27 mouse cellular contexts compared by ENCODE assay signal in genomic region chr15:36941741-36942140, GRCm38 (mm10).
DNase-seq lines count a peak whose midpoint lies in the region; ATAC-seq and TF ChIP-seq lines count a peak whose summit lies in the region.
"Had no signal": no experiment of that assay in that cellular context is flagged by ENCODE, and none has a peak within 500 bp of the region (broad histone marks: within the 10 kb centered on the region; RNA-seq: fewer than 3 reads in every experiment).

No protein-coding gene starts in this region.

- H3K9me3 ChIP-seq in forebrain, embryonic 16.5 days (ENCODE audit: control insufficient read depth, low read length): no peaks in the 10 kb centered on the region
- H3K9me3 ChIP-seq in forebrain, embryonic 14.5 days (replicated peaks; ENCODE audit: control insufficient read depth, low read length): no peaks in the 10 kb centered on the region
- H3K9me3 ChIP-seq: embryonic facial prominence, embryonic 12.5 days; G1E; heart, embryonic 12.5 days; hindbrain, embryonic 15.5 days; kidney, embryonic 15.5 days; limb, embryonic 10.5 days; limb, embryonic 15.5 days; liver, embryonic 13.5 days; megakaryocyte, embryonic 14.5 days; midbrain, embryonic 12.5 days had no signal

- TF ChIP-seq POLR2A in brain, embryonic 14.5 days (IDR thresholded peaks at IDR 0.05; ENCODE audit: borderline replicate concordance, extremely low read depth, insufficient read depth, insufficient read length, poor library complexity, severe bottlenecking): no peak

- no peaks in the 10 kb centered on the region for H3K36me3 ChIP-seq in forebrain, embryonic 16.5 days (ENCODE audit: control insufficient read depth, insufficient read depth)
- H3K36me3 ChIP-seq in forebrain, embryonic 14.5 days (ENCODE audit: control insufficient read depth, insufficient read depth, low read length): no peaks in the 10 kb centered on the region
- H3K36me3 ChIP-seq: embryonic facial prominence, embryonic 12.5 days; G1E; heart, embryonic 12.5 days; hindbrain, embryonic 15.5 days; kidney, embryonic 15.5 days; limb, embryonic 10.5 days; limb, embryonic 15.5 days; liver, embryonic 13.5 days; midbrain, embryonic 12.5 days had no signal

- peak overlapping the region; percentile 93; the same call in 1 of the 2 replicates for H3K27ac ChIP-seq in forebrain, embryonic 16.5 days (ENCODE audit: low read length)
- no peak overlapping the region for H3K27ac ChIP-seq in forebrain, embryonic 14.5 days (ENCODE audit: low read depth, low read length)
- H3K27ac ChIP-seq: embryonic facial prominence, embryonic 12.5 days; hindbrain, embryonic 15.5 days; kidney, embryonic 15.5 days; limb, embryonic 10.5 days; limb, embryonic 15.5 days; liver, embryonic 13.5 days had no signal

- no peak overlapping the region for H3K4me2 ChIP-seq in forebrain, embryonic 16.5 days (ENCODE audit: low read length)
- no peak overlapping the region for H3K4me2 ChIP-seq in forebrain, embryonic 14.5 days (ENCODE audit: low read length)
- H3K4me2 ChIP-seq: embryonic facial prominence, embryonic 12.5 days; heart, embryonic 12.5 days; hindbrain, embryonic 15.5 days; kidney, embryonic 15.5 days; limb, embryonic 15.5 days; liver, embryonic 13.5 days; midbrain, embryonic 12.5 days had no signal

- H3K9ac ChIP-seq in forebrain, embryonic 16.5 days (replicated peaks; ENCODE audit: low read depth, low read length): no peak overlapping the region
- H3K9ac ChIP-seq in forebrain, embryonic 14.5 days (ENCODE audit: low read length): no peak overlapping the region
- H3K9ac ChIP-seq: embryonic facial prominence, embryonic 12.5 days; heart, embryonic 12.5 days; hindbrain, embryonic 15.5 days; kidney, embryonic 15.5 days; limb, embryonic 15.5 days; liver, embryonic 13.5 days; midbrain, embryonic 12.5 days had no signal

- ATAC-seq in forebrain, embryonic 16.5 days: no peak
- no peak for ATAC-seq in forebrain, embryonic 14.5 days
- ATAC-seq: lung, postnatal 0 days had no signal

- H3K4me3 ChIP-seq in forebrain, embryonic 16.5 days (replicated peaks; ENCODE audit: low read length): no peak overlapping the region
- H3K4me3 ChIP-seq in forebrain, embryonic 14.5 days (ENCODE audit: low read depth, low read length): no peak overlapping the region
- H3K4me3 ChIP-seq: embryonic facial prominence, embryonic 12.5 days; heart, embryonic 12.5 days; hindbrain, embryonic 15.5 days; kidney, embryonic 15.5 days; limb, embryonic 10.5 days; limb, embryonic 15.5 days; liver, embryonic 13.5 days; megakaryocyte, embryonic 14.5 days; midbrain, embryonic 12.5 days had no signal

- no peak for TF ChIP-seq CTCF in brain, embryonic 14.5 days (IDR thresholded peaks at IDR 0.05; ENCODE audit: borderline replicate concordance, extremely low read depth, insufficient read depth, insufficient read length)

- 68% methylated on average over 5 of the region's 5 CpGs for WGBS in forebrain, embryonic 16.5 days
- 79% methylated on average over 5 of the region's 5 CpGs for whole genome bisulfite sequencing in forebrain, embryonic 14.5 days

- peak; percentile 55 for DNase-seq in cerebellum, adult 11-12 months
- no peak for DNase-seq in cerebellum, adult 18-20 months
- DNase-seq in forebrain, embryonic 14.5 days (ENCODE audit: low spot score): no peak
- peak; percentile 61 for DNase-seq in layer of hippocampus, adult 9-11 months
- no peak for DNase-seq in layer of hippocampus, postnatal 25 days (ENCODE audit: extremely low spot score in 1 of 2, low spot score in 1 of 2)
- peak; percentile 18 for DNase-seq in brain, embryonic 14.5 days (ENCODE audit: low read depth)
- DNase-seq: adrenal gland, adult 8-10 months; embryo, embryonic 11 days; gastrocnemius, postnatal 25 days; kidney, adult 18-20 months; kidney, postnatal 36 days; liver, embryonic 13.5 days; lung, adult 18-20 months; lung, postnatal 4 days; thymus, adult 2 months; thymus, postnatal 36 days had no signal

- H3K4me1 ChIP-seq in forebrain, embryonic 16.5 days (replicated peaks; ENCODE audit: control insufficient read depth, insufficient read depth, low read length): peaks cover 36% of the 10 kb centered on the region
- H3K4me1 ChIP-seq in forebrain, embryonic 14.5 days (ENCODE audit: control insufficient read depth, insufficient read depth, low read length): peaks cover 40% of the 10 kb centered on the region

- H3K27me3 ChIP-seq in forebrain, embryonic 16.5 days (replicated peaks; ENCODE audit: control insufficient read depth, insufficient read depth, low read length): no peaks in the 10 kb centered on the region
- no peaks in the 10 kb centered on the region for H3K27me3 ChIP-seq in forebrain, embryonic 14.5 days (replicated peaks; ENCODE audit: control insufficient read depth, insufficient read depth, low read length)
- H3K27me3 ChIP-seq: embryonic facial prominence, embryonic 12.5 days; heart, embryonic 12.5 days; hindbrain, embryonic 15.5 days; kidney, embryonic 15.5 days; limb, embryonic 15.5 days; liver, embryonic 13.5 days had no signal

Comparison
In these comparisons a context has a peak if more than half of its experiments do, and no peak if none do; other contexts are left out.
1. DNase-seq: peak in cerebellum, adult 11-12 months (single experiment), layer of hippocampus, adult 9-11 months (single experiment) and brain, embryonic 14.5 days (single experiment); none in cerebellum, adult 18-20 months (0 of 2), forebrain, embryonic 14.5 days (single experiment) and layer of hippocampus, postnatal 25 days (0 of 2).